Mouse (Mus musculus) urinary bladder, adult 2 months (tissue): ENCODE results near the gene Vrk1. TPM values are rescaled to one million over a fixed set of nuclear protein-coding genes. Genes with fewer than 3 reads are reported as not detected.
A peak's percentile ranks its signal among the peaks of the same experiment; 100 is the strongest.

ENCODE experiments used
- DNase-seq: peaks from one replicate; pipeline ENCODE4 v3.0.0; 2022; ENCODE audit warnings: low spot score
- polyA plus RNA-seq: library from polyadenylated mRNA; depleted of rRNA; stranded (reverse); fragments of >200 nt; gene quantifications from 2 replicates; pipeline ENCODE4 v1.2.3, GENCODE M21; 2012

Vrk1 gene
- polyA plus RNA-seq, 1 experiment: 14.4 TPM

- DNase-seq: no peak
Observed at GRCm38 (mm10) chr12:106046143-106046795, 36.2 kb downstream of the Vrk1 start.

- no peak for DNase-seq
Observed at GRCm38 (mm10) chr12:106052271-106052670, 42.2 kb downstream of the Vrk1 start.

GRCm38 (mm10) chr12:106055799-106056198, 45.8 kb downstream of the Vrk1 start:
- DNase-seq: peak; percentile 58

- DNase-seq: no peak
Observed at GRCm38 (mm10) chr12:106059873-106060573, 50.0 kb downstream of the Vrk1 start.

GRCm38 (mm10) chr12:106070434-106071155, 60.6 kb downstream of the Vrk1 start:
- DNase-seq: no peak

GRCm38 (mm10) chr12:106071575-106072166, 61.6 kb downstream of the Vrk1 start:
- DNase-seq: no peak

- DNase-seq: no peak
Observed at GRCm38 (mm10) chr12:106074371-106075155, 64.5 kb downstream of the Vrk1 start.

GRCm38 (mm10) chr12:106076131-106076530, 66.1 kb downstream of the Vrk1 start:
- no peak for DNase-seq

- DNase-seq: no peak
Observed at GRCm38 (mm10) chr12:106080511-106080910, 70.5 kb downstream of the Vrk1 start.

GRCm38 (mm10) chr12:106080945-106081747, 71.1 kb downstream of the Vrk1 start:
- DNase-seq: no peak

- DNase-seq: no peak
Observed at GRCm38 (mm10) chr12:106081748-106082140, 71.7 kb downstream of the Vrk1 start.

- DNase-seq: no peak
Observed at GRCm38 (mm10) chr12:106082191-106082957, 72.3 kb downstream of the Vrk1 start.

GRCm38 (mm10) chr12:106082958-106083381, 72.9 kb downstream of the Vrk1 start:
- DNase-seq: no peak

GRCm38 (mm10) chr12:106084126-106084525, 74.1 kb downstream of the Vrk1 start:
- no peak for DNase-seq

- DNase-seq: no peak
Observed at GRCm38 (mm10) chr12:106094827-106095226, 84.8 kb downstream of the Vrk1 start.

- no peak for DNase-seq
Observed at GRCm38 (mm10) chr12:106102003-106102402, 92.0 kb downstream of the Vrk1 start.

GRCm38 (mm10) chr12:106102726-106103643, 93.0 kb downstream of the Vrk1 start:
- no peak for DNase-seq

GRCm38 (mm10) chr12:106107272-106107671, 97.2 kb downstream of the Vrk1 start:
- no peak for DNase-seq
